Mouse (Mus musculus): ENCODE measurements around the gene Uncx. TPM values are rescaled to one million over a fixed set of nuclear protein-coding genes. Genes with fewer than 3 reads are reported as not detected.
A peak's percentile ranks its signal among the peaks of the same experiment; 100 is the strongest.

The Uncx gene
- polyA plus RNA-seq, 1 experiment from 2014 or later = not detected

GRCm38 (mm10) chr5:139547421-139547931 lies 4.2 kb downstream of the Uncx start:
- Histone ChIP-seq H3K9ac (ENCODE audit: low read length) (no peak overlapping the region), H3K27me3 (ENCODE audit: control insufficient read depth, insufficient read depth, low read length) (peaks cover 96% of the 10 kb centered on the region), H3K4me3 (ENCODE audit: control insufficient read depth in 1 of 2, insufficient read depth in 1 of 2, low read depth in 1 of 2, low read length in 2 of 2) (peak overlapping the region in 1 of 2 experiments; percentile 14; a peak in 2 of 4 replicates), H3K27ac (replicated peaks in 1 of 2; ENCODE audit: control insufficient read depth in 1 of 2, insufficient read depth in 1 of 2, low read depth in 2 of 2, low read length in 2 of 2) (no peak overlapping the region), H3K36me3 (ENCODE audit: control insufficient read depth, insufficient read depth, low read length) (no peaks in the 10 kb centered on the region), H3K9me3 (ENCODE audit: control insufficient read depth, low read length) (no peaks in the 10 kb centered on the region), H3K4me1 (ENCODE audit: control insufficient read depth in 2 of 2, insufficient read depth in 2 of 2, low read length in 2 of 2) (peaks cover 0 to 4% of the 10 kb centered on the region in 2 experiments; a peak in 2 of 4 replicates), H3K4me2 (ENCODE audit: low read length) (0 out of 2 replicates have a peak overlapping the region, but pooled peaks have one; percentile 6)
- ATAC-seq (ENCODE audit: insufficient number of reproducible peaks, insufficient read depth, low FRiP score, low read depth) = no peak
- WGBS = 1% methylated on average over 47 of the region's 49 CpGs

- H3K9ac ChIP-seq (ENCODE audit: low read length) = no peak overlapping the region
- no peak overlapping the region for H3K27ac ChIP-seq (replicated peaks in 1 of 2; ENCODE audit: control insufficient read depth in 1 of 2, insufficient read depth in 1 of 2, low read depth in 2 of 2, low read length in 2 of 2)
- WGBS = 2% methylated on average over 29 of the region's 29 CpGs
- H3K4me2 ChIP-seq (ENCODE audit: low read length) = no peak overlapping the region
- H3K9me3 ChIP-seq (ENCODE audit: control insufficient read depth, low read length) = no peaks in the 10 kb centered on the region
- no peaks in the 10 kb centered on the region for H3K36me3 ChIP-seq (ENCODE audit: control insufficient read depth, insufficient read depth, low read length)
- H3K4me1 ChIP-seq (ENCODE audit: control insufficient read depth in 2 of 2, insufficient read depth in 2 of 2, low read length in 2 of 2) = peaks cover 2 to 9% of the 10 kb centered on the region in 2 experiments; a peak in 1 of 4 replicates
- ATAC-seq (ENCODE audit: insufficient number of reproducible peaks, insufficient read depth, low FRiP score, low read depth) = no peak
- H3K27me3 ChIP-seq (ENCODE audit: control insufficient read depth, insufficient read depth, low read length) = peaks cover 99% of the 10 kb centered on the region
- H3K4me3 ChIP-seq (ENCODE audit: control insufficient read depth in 1 of 2, insufficient read depth in 1 of 2, low read depth in 1 of 2, low read length in 2 of 2) = no peak overlapping the region
These were observed 10.4 kb downstream of the Uncx start for GRCm38 (mm10) chr5:139553446-139554273.

GRCm38 (mm10) chr5:139554478-139555335 lies 11.4 kb downstream of the Uncx start:
- Histone ChIP-seq H3K4me2 (ENCODE audit: low read length) (no peak overlapping the region), H3K27ac (replicated peaks in 1 of 2; ENCODE audit: control insufficient read depth in 1 of 2, insufficient read depth in 1 of 2, low read depth in 2 of 2, low read length in 2 of 2) (no peak overlapping the region)

GRCm38 (mm10) chr5:139555476-139556115 lies 12.3 kb downstream of the Uncx start:
- Histone ChIP-seq H3K27ac (replicated peaks in 1 of 2; ENCODE audit: control insufficient read depth in 1 of 2, insufficient read depth in 1 of 2, low read depth in 2 of 2, low read length in 2 of 2) (no peak overlapping the region), H3K9me3 (ENCODE audit: control insufficient read depth, low read length) (no peaks in the 10 kb centered on the region), H3K4me3 (ENCODE audit: control insufficient read depth in 1 of 2, insufficient read depth in 1 of 2, low read depth in 1 of 2, low read length in 2 of 2) (no peak overlapping the region), H3K27me3 (ENCODE audit: control insufficient read depth, insufficient read depth, low read length) (peaks cover 99% of the 10 kb centered on the region), H3K36me3 (ENCODE audit: control insufficient read depth, insufficient read depth, low read length) (no peaks in the 10 kb centered on the region), H3K9ac (ENCODE audit: low read length) (no peak overlapping the region), H3K4me2 (ENCODE audit: low read length) (no peak overlapping the region), H3K4me1 (ENCODE audit: control insufficient read depth in 2 of 2, insufficient read depth in 2 of 2, low read length in 2 of 2) (peaks cover 2 to 9% of the 10 kb centered on the region in 2 experiments; a peak in 1 of 4 replicates)
- no peak for ATAC-seq (ENCODE audit: insufficient number of reproducible peaks, insufficient read depth, low FRiP score, low read depth)
- WGBS = 3% methylated on average over 7 of the region's 7 CpGs

More at GRCm38 (mm10) chr5:139554478-139555335, 11.4 kb downstream of the Uncx start:
- Histone ChIP-seq H3K36me3 (ENCODE audit: control insufficient read depth, insufficient read depth, low read length) (no peaks in the 10 kb centered on the region), H3K9ac (ENCODE audit: low read length) (no peak overlapping the region), H3K9me3 (ENCODE audit: control insufficient read depth, low read length) (no peaks in the 10 kb centered on the region), H3K27me3 (ENCODE audit: control insufficient read depth, insufficient read depth, low read length) (peaks cover 99% of the 10 kb centered on the region), H3K4me3 (ENCODE audit: control insufficient read depth in 1 of 2, insufficient read depth in 1 of 2, low read depth in 1 of 2, low read length in 2 of 2) (no peak overlapping the region), H3K4me1 (ENCODE audit: control insufficient read depth in 2 of 2, insufficient read depth in 2 of 2, low read length in 2 of 2) (peaks cover 2 to 9% of the 10 kb centered on the region in 2 experiments; a peak in 1 of 4 replicates)
- no peak for ATAC-seq (ENCODE audit: insufficient number of reproducible peaks, insufficient read depth, low FRiP score, low read depth)
- 3% methylated on average over 28 of the region's 28 CpGs for WGBS

GRCm38 (mm10) chr5:139556116-139556678 lies 12.9 kb downstream of the Uncx start:
- H3K9ac ChIP-seq (ENCODE audit: low read length) = no peak overlapping the region
- H3K4me3 ChIP-seq (ENCODE audit: control insufficient read depth in 1 of 2, insufficient read depth in 1 of 2, low read depth in 1 of 2, low read length in 2 of 2) = no peak overlapping the region
- no peak overlapping the region for H3K27ac ChIP-seq (replicated peaks in 1 of 2; ENCODE audit: control insufficient read depth in 1 of 2, insufficient read depth in 1 of 2, low read depth in 2 of 2, low read length in 2 of 2)
- H3K27me3 ChIP-seq (ENCODE audit: control insufficient read depth, insufficient read depth, low read length) = peaks cover 99% of the 10 kb centered on the region
- H3K9me3 ChIP-seq (ENCODE audit: control insufficient read depth, low read length) = no peaks in the 10 kb centered on the region
- no peak overlapping the region for H3K4me2 ChIP-seq (ENCODE audit: low read length)
- ATAC-seq (ENCODE audit: insufficient number of reproducible peaks, insufficient read depth, low FRiP score, low read depth) = no peak
- 6% methylated on average over 6 of the region's 6 CpGs for WGBS
- no peaks in the 10 kb centered on the region for H3K36me3 ChIP-seq (ENCODE audit: control insufficient read depth, insufficient read depth, low read length)
- H3K4me1 ChIP-seq (ENCODE audit: control insufficient read depth in 2 of 2, insufficient read depth in 2 of 2, low read length in 2 of 2) = peaks cover 2 to 9% of the 10 kb centered on the region in 2 experiments; a peak in 1 of 4 replicates

- 6% methylated on average over 10 of the region's 10 CpGs for WGBS
- Histone ChIP-seq H3K27me3 (ENCODE audit: control insufficient read depth, insufficient read depth, low read length) (peaks cover 99% of the 10 kb centered on the region), H3K9me3 (ENCODE audit: control insufficient read depth, low read length) (no peaks in the 10 kb centered on the region)
These were observed 13.8 kb downstream of the Uncx start for GRCm38 (mm10) chr5:139557079-139557478.

More at GRCm38 (mm10) chr5:139557079-139557478, 13.8 kb downstream of the Uncx start:
- no peak for ATAC-seq (ENCODE audit: insufficient number of reproducible peaks, insufficient read depth, low FRiP score, low read depth)
- no peak overlapping the region for H3K4me2 ChIP-seq (ENCODE audit: low read length)
- no peak overlapping the region for H3K9ac ChIP-seq (ENCODE audit: low read length)
- H3K27ac ChIP-seq (replicated peaks in 1 of 2; ENCODE audit: control insufficient read depth in 1 of 2, insufficient read depth in 1 of 2, low read depth in 2 of 2, low read length in 2 of 2) = no peak overlapping the region
- H3K4me1 ChIP-seq (ENCODE audit: control insufficient read depth in 2 of 2, insufficient read depth in 2 of 2, low read length in 2 of 2) = peaks cover 2 to 9% of the 10 kb centered on the region in 2 experiments; a peak in 1 of 4 replicates
- H3K4me3 ChIP-seq (ENCODE audit: control insufficient read depth in 1 of 2, insufficient read depth in 1 of 2, low read depth in 1 of 2, low read length in 2 of 2) = no peak overlapping the region
- H3K36me3 ChIP-seq (ENCODE audit: control insufficient read depth, insufficient read depth, low read length) = no peaks in the 10 kb centered on the region
